Mouse (Mus musculus): ENCODE measurements at regions not wholly inside any gene's neighbourhood (a gene's known extent, or its start where the extent isn't known, plus 50 kb on each side); places are given as distances from the start of the nearest gene placed in this dataset.

DNA sequence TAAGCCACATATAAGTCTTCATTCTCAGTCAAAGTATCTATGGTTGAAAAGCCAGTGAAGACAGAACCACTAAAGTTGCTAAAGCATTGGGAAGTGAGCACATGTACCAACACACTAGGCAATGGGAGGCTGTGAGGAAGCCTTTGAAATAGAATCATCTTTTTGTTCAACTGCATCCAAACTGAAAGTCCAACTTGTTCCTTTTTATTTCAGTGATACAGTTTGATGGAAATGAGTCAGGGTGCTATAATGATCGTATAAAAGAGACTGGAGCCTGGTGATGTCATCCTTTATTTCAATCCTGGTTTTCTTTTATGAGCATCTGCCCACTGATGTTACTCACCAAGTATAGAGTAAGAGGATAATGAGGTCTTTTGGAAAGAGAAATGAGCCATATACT, 1198.9 kb upstream of the Cited2 start:
- Histone ChIP-seq H3K9ac (no peak overlapping the region), H3K36me3 (no peaks in the 10 kb centered on the region), H3K4me1 (no peaks in the 10 kb centered on the region), H3K9me3 (no peaks in the 10 kb centered on the region), H3K4me2 (no peak overlapping the region), H3K27me3 (no peaks in the 10 kb centered on the region), H3K4me3 (no peak overlapping the region), H3K27ac (no peak overlapping the region)
- ATAC-seq (ENCODE audit: insufficient number of reproducible peaks, insufficient read depth, low FRiP score, low TSS enrichment, low read depth), result no peak
- WGBS, result 81% methylated on average over 1 of the region's 1 CpGs

DNA sequence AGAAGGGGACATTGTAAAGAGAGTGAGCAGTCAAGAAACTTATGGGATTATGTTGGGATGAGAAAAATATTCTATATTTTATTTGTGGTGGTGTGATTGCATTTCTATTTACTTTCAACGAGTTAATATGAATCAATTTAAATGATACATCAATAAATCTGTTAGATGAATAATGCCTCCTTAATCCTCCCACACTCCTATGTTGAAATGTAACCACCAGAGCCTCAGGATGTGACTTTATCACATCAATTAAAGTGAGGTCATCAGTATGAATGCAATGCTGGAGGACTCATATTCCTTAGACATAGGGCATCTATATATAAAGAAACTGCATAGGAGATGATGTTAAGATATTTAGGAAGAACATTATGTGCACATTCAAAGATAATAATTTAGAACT, 1195.3 kb upstream of the Cited2 start:
- WGBS, result 70% methylated on average over 1 of the region's 1 CpGs
- H3K27ac ChIP-seq, result no peak overlapping the region

DNA sequence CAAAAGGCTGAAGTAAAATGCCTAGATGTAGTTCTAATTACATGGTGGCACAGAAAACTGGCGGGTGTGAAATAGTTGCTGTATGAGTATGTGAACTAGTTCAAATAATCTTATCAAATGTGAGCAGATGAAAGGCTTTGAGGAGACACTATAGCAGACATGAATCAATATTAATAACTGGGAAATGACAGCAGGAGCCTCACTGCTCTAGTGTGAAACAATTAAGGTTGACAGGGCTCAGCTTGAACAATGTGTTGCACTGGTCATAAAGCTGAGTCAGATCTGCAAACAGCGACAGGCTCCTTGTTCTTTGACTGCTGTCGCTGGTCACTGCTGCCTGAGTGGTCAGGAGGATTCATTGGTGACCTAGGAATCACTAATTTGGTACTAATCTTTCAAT, 1185.4 kb upstream of the Cited2 start:
- no peaks in the 10 kb centered on the region for H3K27me3 ChIP-seq
- H3K4me3 ChIP-seq, result no peak overlapping the region
- H3K4me2 ChIP-seq, result no peak overlapping the region
- no peaks in the 10 kb centered on the region for H3K9me3 ChIP-seq
- 68% methylated on average over 3 of the region's 3 CpGs for WGBS
- no peaks in the 10 kb centered on the region for H3K36me3 ChIP-seq
- no peak overlapping the region for H3K27ac ChIP-seq
- no peak overlapping the region for H3K9ac ChIP-seq
- ATAC-seq (ENCODE audit: insufficient number of reproducible peaks, insufficient read depth, low FRiP score, low TSS enrichment, low read depth), result no peak
- H3K4me1 ChIP-seq, result no peaks in the 10 kb centered on the region

More for the DNA sequence above, 1195.3 kb upstream of the Cited2 start:
- no peak overlapping the region for H3K4me2 ChIP-seq
- no peak overlapping the region for H3K4me3 ChIP-seq
- H3K36me3 ChIP-seq, result no peaks in the 10 kb centered on the region
- H3K27me3 ChIP-seq, result no peaks in the 10 kb centered on the region
- no peak overlapping the region for H3K9ac ChIP-seq
- no peaks in the 10 kb centered on the region for H3K9me3 ChIP-seq
- no peaks in the 10 kb centered on the region for H3K4me1 ChIP-seq
- no peak for ATAC-seq (ENCODE audit: insufficient number of reproducible peaks, insufficient read depth, low FRiP score, low TSS enrichment, low read depth)

DNA sequence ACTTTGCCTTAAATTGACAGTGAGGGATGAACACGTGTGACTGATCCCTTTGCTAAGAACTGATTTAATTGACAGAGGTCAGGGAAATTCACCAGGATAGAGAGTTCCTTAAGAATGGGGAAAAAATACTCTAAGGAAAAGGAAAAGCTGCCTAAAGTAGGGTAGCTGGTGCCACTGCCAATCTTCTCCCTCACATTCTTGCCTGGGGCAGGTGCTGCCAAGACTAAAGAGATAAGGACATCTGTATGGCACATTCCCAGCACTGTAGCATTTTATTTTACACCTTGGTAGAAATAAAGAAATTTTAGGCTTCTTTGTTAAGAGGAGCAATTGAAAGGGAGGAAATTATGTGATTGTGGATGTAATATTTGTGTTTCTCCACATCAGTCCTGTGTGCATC, 1184.6 kb upstream of the Cited2 start:
- no peak overlapping the region for H3K4me3 ChIP-seq
- WGBS, result 11% methylated on average over 1 of the region's 1 CpGs
- no peak overlapping the region for H3K27ac ChIP-seq
- H3K4me1 ChIP-seq, result no peaks in the 10 kb centered on the region
- H3K4me2 ChIP-seq, result no peak overlapping the region
- no peak for ATAC-seq (ENCODE audit: insufficient number of reproducible peaks, insufficient read depth, low FRiP score, low TSS enrichment, low read depth)
- no peaks in the 10 kb centered on the region for H3K27me3 ChIP-seq
- H3K9me3 ChIP-seq, result no peaks in the 10 kb centered on the region
- no peak overlapping the region for H3K9ac ChIP-seq
- no peaks in the 10 kb centered on the region for H3K36me3 ChIP-seq

DNA sequence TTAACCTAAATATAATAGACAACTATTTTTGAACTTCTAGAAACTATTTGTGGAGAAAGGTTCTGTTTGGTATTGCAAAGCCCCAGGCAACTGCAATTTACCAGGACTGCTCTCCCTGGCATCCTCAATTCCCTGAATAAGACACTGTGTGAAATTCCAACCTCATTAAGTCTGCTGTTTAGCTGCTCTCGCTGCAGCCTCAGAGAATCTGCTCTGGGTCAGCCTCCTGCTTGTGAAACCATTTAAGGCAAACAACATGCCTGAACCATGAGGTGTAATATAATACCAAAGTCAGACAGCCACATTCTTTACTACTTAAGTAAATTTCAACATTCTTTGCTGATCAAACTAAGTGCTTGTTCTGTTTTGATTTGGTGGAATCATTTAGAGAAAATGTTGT, 1177.6 kb upstream of the Cited2 start:
- H3K9ac ChIP-seq, result no peak overlapping the region
- 0% methylated on average over 1 of the region's 1 CpGs for WGBS

DNA sequence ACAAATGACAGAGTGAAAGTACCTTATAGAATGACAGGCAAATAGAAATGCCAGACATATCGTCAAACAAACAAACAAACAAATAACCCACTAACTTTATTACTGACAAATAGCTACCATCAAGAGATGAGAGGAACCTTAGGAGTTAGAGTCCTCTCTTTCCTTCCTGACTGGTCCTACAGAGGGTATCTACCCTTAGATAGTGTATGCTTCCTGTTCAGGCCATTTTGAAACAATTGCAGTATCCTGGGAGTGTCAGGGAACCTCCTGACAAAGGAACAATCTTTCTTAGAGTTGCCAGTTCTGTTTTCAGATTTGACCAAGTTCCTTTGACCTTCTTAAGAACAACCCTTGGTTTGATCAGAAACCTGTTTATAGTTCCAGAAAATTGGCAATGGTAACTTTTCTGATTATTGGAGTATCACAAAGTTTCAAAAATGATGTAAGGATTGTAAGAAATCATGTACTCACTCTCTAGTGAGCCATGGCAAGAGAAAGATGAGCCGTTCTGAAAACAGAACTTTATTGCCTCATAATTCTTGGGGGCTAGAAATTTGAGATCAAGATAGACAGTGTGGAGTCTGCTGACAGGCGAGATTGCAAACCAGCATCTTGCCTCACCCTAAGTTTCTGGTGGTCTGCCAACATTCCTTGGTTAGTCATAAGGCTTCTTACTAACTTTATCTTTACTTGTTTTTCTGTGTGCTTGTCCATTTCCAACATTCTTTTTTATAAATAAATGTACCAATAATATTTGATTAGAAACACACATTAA, 1170.0 kb upstream of the Cited2 start:
- H3K27ac ChIP-seq, result no peak overlapping the region
- H3K4me1 ChIP-seq, result no peaks in the 10 kb centered on the region
- ATAC-seq (ENCODE audit: insufficient number of reproducible peaks, insufficient read depth, low FRiP score, low TSS enrichment, low read depth), result no peak
- no peaks in the 10 kb centered on the region for H3K36me3 ChIP-seq
- no peak overlapping the region for H3K4me3 ChIP-seq
- no peaks in the 10 kb centered on the region for H3K9me3 ChIP-seq
- H3K4me2 ChIP-seq, result no peak overlapping the region
- 51% methylated on average over 3 of the region's 3 CpGs for WGBS
- no peak overlapping the region for H3K9ac ChIP-seq
- no peaks in the 10 kb centered on the region for H3K27me3 ChIP-seq

More for the DNA sequence above, 1177.6 kb upstream of the Cited2 start:
- ATAC-seq (ENCODE audit: insufficient number of reproducible peaks, insufficient read depth, low FRiP score, low TSS enrichment, low read depth), result no peak
- H3K9me3 ChIP-seq, result no peaks in the 10 kb centered on the region
- no peak overlapping the region for H3K4me3 ChIP-seq
- H3K27ac ChIP-seq, result no peak overlapping the region
- H3K4me2 ChIP-seq, result no peak overlapping the region
- no peaks in the 10 kb centered on the region for H3K36me3 ChIP-seq
- peaks cover 10% of the 10 kb centered on the region for H3K4me1 ChIP-seq
- H3K27me3 ChIP-seq, result no peaks in the 10 kb centered on the region

DNA sequence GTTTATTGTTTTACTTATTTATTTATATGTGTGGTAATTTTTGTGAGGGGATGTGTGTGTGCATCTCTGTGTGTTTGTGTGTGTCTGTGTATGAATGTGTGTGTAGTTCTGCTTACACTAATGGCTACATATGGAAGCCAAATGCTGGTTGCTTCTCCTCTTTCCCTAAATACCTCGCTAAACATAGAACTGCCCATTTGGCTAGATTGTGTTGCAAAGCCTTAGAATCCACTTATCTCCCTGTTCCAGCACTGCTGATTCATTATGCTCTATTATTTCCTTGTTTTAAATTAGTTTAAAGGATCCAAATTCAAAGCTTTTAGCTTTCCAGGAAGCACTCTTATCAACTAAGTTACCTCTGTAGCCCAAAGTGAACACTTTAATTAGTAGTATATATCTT, 1148.5 kb upstream of the Cited2 start:
- H3K4me3 ChIP-seq, result no peak overlapping the region
- no peaks in the 10 kb centered on the region for H3K27me3 ChIP-seq
- H3K27ac ChIP-seq, result no peak overlapping the region
- no peak overlapping the region for H3K9ac ChIP-seq
- no peak for ATAC-seq (ENCODE audit: insufficient number of reproducible peaks, insufficient read depth, low FRiP score, low TSS enrichment, low read depth)
- no peaks in the 10 kb centered on the region for H3K9me3 ChIP-seq
- WGBS, result 50% methylated on average over 1 of the region's 1 CpGs
- no peaks in the 10 kb centered on the region for H3K4me1 ChIP-seq
- H3K4me2 ChIP-seq, result no peak overlapping the region
- H3K36me3 ChIP-seq, result no peaks in the 10 kb centered on the region

DNA sequence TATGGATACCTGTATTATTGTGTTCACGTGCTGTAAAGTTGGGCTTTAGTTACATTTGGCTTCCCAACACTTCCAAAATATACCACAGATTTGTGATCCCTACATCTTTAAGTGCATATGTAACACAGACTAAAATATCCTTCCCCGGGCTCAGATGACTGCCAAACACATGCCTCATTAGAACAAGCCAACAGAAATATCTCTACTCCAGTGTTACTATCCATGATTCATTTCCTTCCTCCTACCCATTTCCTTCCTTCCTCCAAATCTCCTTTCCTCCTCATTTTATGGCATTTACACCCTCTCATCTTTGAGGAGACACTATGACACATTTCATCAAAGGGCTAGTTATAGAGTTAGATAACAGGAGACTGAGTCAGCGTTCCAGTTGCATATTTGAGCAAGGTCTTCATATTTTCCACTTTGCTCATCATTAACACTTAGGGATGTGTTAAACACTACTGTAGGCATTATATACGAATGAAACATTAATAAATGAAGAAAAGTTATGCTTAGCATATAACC, 1144.4 kb upstream of the Cited2 start:
- Histone ChIP-seq H3K36me3 (no peaks in the 10 kb centered on the region), H3K9ac (no peak overlapping the region), H3K27ac (no peak overlapping the region), H3K4me1 (no peaks in the 10 kb centered on the region), H3K27me3 (no peaks in the 10 kb centered on the region), H3K4me2 (no peak overlapping the region), H3K4me3 (no peak overlapping the region), H3K9me3 (no peaks in the 10 kb centered on the region)
- WGBS, result 79% methylated on average over 4 of the region's 4 CpGs
- no peak for ATAC-seq (ENCODE audit: insufficient number of reproducible peaks, insufficient read depth, low FRiP score, low TSS enrichment, low read depth)

DNA sequence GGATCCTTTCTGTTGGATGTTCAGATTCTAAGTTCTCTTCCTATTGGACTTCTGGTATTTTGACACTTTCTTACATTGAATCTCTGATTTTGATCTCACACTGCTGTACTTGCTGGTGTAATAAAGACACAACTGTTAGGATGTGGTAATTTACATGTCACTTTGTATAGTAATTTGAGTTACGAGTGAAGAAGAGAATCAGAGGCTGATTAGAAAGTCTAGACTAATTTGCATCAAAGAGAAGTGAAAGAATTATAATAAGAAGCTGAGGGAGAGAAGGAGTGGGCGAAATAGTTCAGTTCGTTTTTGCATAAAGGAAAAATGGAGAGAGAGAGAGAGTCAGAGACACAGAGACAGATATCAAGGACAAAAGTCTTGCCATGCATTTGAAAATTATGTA, 1142.8 kb upstream of the Cited2 start:
- no peak overlapping the region for H3K4me3 ChIP-seq
- no peak for ATAC-seq (ENCODE audit: insufficient number of reproducible peaks, insufficient read depth, low FRiP score, low TSS enrichment, low read depth)
- 72% methylated on average over 3 of the region's 3 CpGs for WGBS
- no peak overlapping the region for H3K9ac ChIP-seq
- H3K4me1 ChIP-seq, result no peaks in the 10 kb centered on the region
- H3K4me2 ChIP-seq, result no peak overlapping the region
- H3K36me3 ChIP-seq, result no peaks in the 10 kb centered on the region
- no peaks in the 10 kb centered on the region for H3K9me3 ChIP-seq
- no peak overlapping the region for H3K27ac ChIP-seq
- H3K27me3 ChIP-seq, result no peaks in the 10 kb centered on the region

DNA sequence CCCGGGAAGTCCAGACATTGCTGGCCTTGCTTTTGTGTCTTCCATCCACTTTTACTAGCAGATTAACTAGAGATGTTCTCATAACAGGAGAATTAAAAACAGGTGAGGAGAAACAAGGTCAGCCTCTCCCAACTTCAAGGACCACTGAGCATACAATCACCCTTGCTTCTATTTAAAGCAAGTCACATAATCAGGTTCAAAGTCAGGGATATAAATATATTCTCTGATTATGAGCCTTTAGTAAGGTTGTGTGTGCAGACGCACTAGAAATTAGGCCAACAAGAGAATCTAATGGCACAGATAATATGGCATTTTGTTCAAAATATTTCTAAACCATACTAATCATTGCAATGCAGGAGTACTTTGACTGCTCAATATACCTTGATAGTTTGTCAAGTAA, 1134.2 kb upstream of the Cited2 start:
- H3K4me3 ChIP-seq, result no peak overlapping the region
- 68% methylated on average over 2 of the region's 2 CpGs for WGBS
- ATAC-seq (ENCODE audit: insufficient number of reproducible peaks, insufficient read depth, low FRiP score, low TSS enrichment, low read depth), result no peak
- H3K27ac ChIP-seq, result no peak overlapping the region
- H3K36me3 ChIP-seq, result no peaks in the 10 kb centered on the region
- no peaks in the 10 kb centered on the region for H3K9me3 ChIP-seq
- no peaks in the 10 kb centered on the region for H3K4me1 ChIP-seq
- no peaks in the 10 kb centered on the region for H3K27me3 ChIP-seq
- no peak overlapping the region for H3K9ac ChIP-seq
- no peak overlapping the region for H3K4me2 ChIP-seq

DNA sequence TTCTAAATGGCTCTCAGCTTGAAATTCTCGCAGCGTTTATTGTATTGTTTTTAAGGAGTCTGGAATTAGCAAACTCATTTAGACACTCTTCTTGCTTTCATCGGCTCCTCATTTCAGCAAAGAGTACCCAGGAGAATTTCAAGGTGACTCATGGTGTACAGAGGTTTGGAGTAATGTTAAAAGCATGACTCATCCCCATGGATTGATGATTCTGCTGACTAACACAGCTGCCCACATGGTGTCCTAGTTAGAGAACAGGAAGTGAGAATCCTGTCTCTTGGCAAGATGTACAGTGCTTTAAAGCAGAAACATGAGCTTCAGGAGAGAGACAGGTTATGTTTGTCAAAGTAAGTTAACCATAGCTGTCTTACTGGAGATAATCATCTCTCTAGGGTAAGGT, 1133.6 kb upstream of the Cited2 start:
- H3K27me3 ChIP-seq, result no peaks in the 10 kb centered on the region
- no peak for ATAC-seq (ENCODE audit: insufficient number of reproducible peaks, insufficient read depth, low FRiP score, low TSS enrichment, low read depth)
- H3K27ac ChIP-seq, result no peak overlapping the region
- no peaks in the 10 kb centered on the region for H3K36me3 ChIP-seq
- no peak overlapping the region for H3K4me2 ChIP-seq
- no peaks in the 10 kb centered on the region for H3K9me3 ChIP-seq
- 85% methylated on average over 3 of the region's 3 CpGs for WGBS
- H3K4me3 ChIP-seq, result no peak overlapping the region
- H3K4me1 ChIP-seq, result no peaks in the 10 kb centered on the region
- no peak overlapping the region for H3K9ac ChIP-seq

DNA sequence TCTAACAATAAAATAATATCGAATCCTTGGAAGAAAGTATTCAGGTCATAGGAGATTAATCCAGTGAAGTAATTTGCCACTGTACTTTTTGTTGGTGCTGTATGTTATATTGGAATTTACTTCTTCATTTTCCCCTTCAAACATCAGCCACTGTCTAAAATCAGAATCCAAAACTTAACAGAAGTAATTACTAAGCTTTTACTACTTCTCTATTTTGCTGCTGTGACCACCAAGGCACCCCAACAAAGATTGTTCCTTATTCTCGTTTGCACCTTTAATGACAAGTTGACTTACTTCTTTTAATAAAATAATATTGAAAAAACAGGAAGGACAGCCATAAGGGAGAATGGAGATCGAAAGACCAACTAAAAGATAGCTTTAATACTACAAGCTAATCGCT, 1130.1 kb upstream of the Cited2 start:
- H3K4me1 ChIP-seq, result no peaks in the 10 kb centered on the region
- H3K4me3 ChIP-seq, result no peak overlapping the region
- H3K4me2 ChIP-seq, result no peak overlapping the region
- no peaks in the 10 kb centered on the region for H3K36me3 ChIP-seq
- ATAC-seq (ENCODE audit: insufficient number of reproducible peaks, insufficient read depth, low FRiP score, low TSS enrichment, low read depth), result no peak
- WGBS, result 93% methylated on average over 4 of the region's 4 CpGs
- no peaks in the 10 kb centered on the region for H3K9me3 ChIP-seq
- no peaks in the 10 kb centered on the region for H3K27me3 ChIP-seq
- H3K27ac ChIP-seq, result no peak overlapping the region
- H3K9ac ChIP-seq, result no peak overlapping the region

Data from embryonic facial prominence, embryonic 13.5 days (tissue).